Mouse (Mus musculus) erythroblast, embryonic 14.5 days (primary cell): Measurements from ENCODE around the gene Lrmda. TPM values are rescaled to one million over a fixed set of nuclear protein-coding genes. Genes with fewer than 3 reads are reported as not detected.

Experiments
- H3K27me3 ChIP-seq: 2 replicates; pipeline ENCODE4 v1.6.1; 2012; ENCODE audit warnings: inconsistent platforms; ENCODE audit not compliant: control insufficient read depth
- H3K36me3 ChIP-seq: 2 replicates; pipeline ENCODE4 v1.6.1; 2012; ENCODE audit warnings: mild to moderate bottlenecking, inconsistent platforms; ENCODE audit not compliant: control insufficient read depth
- H3K4me1 ChIP-seq: 2 replicates; pipeline ENCODE4 v1.6.1; 2012; ENCODE audit warnings: inconsistent platforms; ENCODE audit not compliant: control insufficient read depth
- H3K4me3 ChIP-seq: replicated peaks from 2 replicates; pipeline ENCODE3; 2012; ENCODE audit warnings: moderate library complexity, mild to moderate bottlenecking, inconsistent platforms
- H3K9me3 ChIP-seq: 2 replicates; pipeline ENCODE4 v1.6.1; 2012; ENCODE audit warnings: low read length, inconsistent platforms, mixed read lengths; ENCODE audit not compliant: control insufficient read depth
- GATA1 ChIP-seq: IDR thresholded peaks from 2 replicates; pipeline ENCODE4 v1.6.1; 2012; ENCODE audit warnings: low read length, inconsistent platforms, mixed read lengths
- TAL1 ChIP-seq: IDR thresholded peaks from 3 replicates; pipeline ENCODE4 v1.6.1; 2012; ENCODE audit warnings: low read length, inconsistent platforms, mixed read lengths
- polyA plus RNA-seq: library from polyadenylated mRNA; stranded (reverse); fragments of >175 nt; gene quantifications from 2 replicates; pipeline ENCODE4 v1.2.3, GENCODE M21; 2012

Lrmda gene
- polyA plus RNA-seq, 1 experiment = not detected

- H3K36me3 ChIP-seq = no peaks in the 10 kb centered on the region
- no peaks in the 10 kb centered on the region for H3K9me3 ChIP-seq
- TF ChIP-seq TAL1 (no peak), GATA1 (no peak)
- no peaks in the 10 kb centered on the region for H3K4me1 ChIP-seq
- H3K4me3 ChIP-seq = no peak overlapping the region
- H3K27me3 ChIP-seq = no peaks in the 10 kb centered on the region
Measured at GRCm38 (mm10) chr14:22335101-22335820, 315.7 kb downstream of the Lrmda start.

DNA sequence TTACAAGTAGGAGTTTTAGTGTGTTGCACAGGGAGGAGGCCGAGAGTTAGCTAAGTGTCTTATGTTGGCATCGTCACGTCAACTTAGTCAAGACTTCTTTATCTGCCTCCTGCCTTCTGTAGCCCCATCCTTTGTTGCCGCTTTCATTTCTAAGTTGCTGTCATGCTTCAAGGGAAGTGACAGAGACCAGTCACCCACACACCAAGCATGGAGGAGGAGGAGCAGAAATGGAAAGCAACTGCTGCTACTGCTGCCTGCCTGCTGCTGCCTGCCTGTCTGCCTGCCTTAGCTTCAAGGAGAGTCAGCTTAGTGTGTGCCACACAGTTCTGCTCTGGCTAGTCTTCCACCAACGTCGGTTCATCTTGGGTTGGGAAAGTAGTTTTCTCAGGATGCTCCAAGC lies 319.7 kb downstream of the Lrmda start:
- H3K4me1 ChIP-seq = no peaks in the 10 kb centered on the region
- no peaks in the 10 kb centered on the region for H3K27me3 ChIP-seq
- H3K4me3 ChIP-seq = no peak overlapping the region
- no peaks in the 10 kb centered on the region for H3K9me3 ChIP-seq
- TF ChIP-seq GATA1 = no peak
- TF ChIP-seq TAL1 = no peak
- H3K36me3 ChIP-seq = no peaks in the 10 kb centered on the region

DNA sequence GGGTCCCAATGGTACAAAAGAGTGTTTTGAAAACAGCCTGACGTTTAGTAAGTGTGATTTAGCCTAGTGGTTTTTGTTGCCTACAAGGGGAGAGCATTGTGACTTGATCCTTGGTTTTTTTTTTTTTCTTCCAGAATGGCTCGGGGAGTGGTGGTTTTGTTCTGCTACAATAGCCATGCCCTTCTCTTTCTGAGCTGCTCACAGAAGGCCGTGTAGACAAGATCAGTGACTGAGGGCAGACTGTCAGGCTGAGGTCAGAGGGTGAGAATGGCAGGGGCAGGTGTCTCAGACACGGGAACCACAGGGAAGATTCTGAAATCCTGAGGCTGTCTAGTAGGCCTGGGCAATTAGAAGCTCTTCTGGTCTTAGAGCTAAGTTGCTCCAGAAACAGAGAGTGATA lies 323.8 kb downstream of the Lrmda start:
- Histone ChIP-seq H3K4me3 (no peak overlapping the region), H3K27me3 (no peaks in the 10 kb centered on the region), H3K9me3 (no peaks in the 10 kb centered on the region), H3K36me3 (no peaks in the 10 kb centered on the region), H3K4me1 (no peaks in the 10 kb centered on the region)
- TF ChIP-seq TAL1 = no peak

DNA sequence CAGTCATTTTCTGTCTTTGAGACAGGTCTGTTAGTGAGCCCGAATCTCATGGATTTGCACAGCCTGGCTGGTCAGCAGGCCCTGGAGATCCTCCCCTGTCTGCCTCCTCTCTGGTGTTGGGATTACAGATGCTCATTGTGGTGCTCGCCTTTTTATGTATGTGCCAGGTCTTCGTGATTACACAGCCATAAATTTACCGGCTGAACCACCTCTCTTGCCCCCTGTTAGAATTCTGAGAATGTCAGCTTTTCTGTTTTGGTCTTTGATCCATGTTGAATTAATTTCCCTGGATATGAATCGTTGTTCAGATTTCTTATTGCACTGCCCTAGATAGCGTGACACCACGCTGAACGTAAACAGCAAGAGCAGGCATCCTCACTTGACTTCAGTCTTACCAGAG lies 325.7 kb downstream of the Lrmda start:
- Histone ChIP-seq H3K27me3 (no peaks in the 10 kb centered on the region), H3K4me3 (no peak overlapping the region), H3K9me3 (no peaks in the 10 kb centered on the region), H3K36me3 (no peaks in the 10 kb centered on the region), H3K4me1 (no peaks in the 10 kb centered on the region)
- TF ChIP-seq GATA1 = no peak
- no peak for TF ChIP-seq TAL1

DNA sequence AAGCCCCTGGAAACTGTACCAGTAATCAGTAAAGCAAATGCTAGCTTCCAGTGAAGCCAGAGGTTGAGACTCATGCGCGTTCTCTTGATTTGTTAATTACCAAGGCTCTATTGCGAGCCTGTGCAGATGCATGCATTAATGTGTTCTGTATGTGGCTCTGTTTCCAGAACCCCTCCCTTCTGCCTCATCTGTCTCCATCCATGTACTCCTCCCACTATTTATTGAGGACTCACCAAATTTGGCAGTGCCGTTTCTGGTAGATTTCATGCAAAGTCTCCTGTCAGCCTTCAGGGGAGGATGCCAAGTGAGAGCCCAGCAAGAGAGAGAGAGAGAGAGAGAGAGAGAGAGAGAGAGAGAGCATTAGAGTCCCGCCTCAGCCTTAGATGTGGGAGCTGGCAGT lies 334.1 kb downstream of the Lrmda start:
- Histone ChIP-seq H3K4me1 (no peaks in the 10 kb centered on the region), H3K9me3 (no peaks in the 10 kb centered on the region), H3K36me3 (no peaks in the 10 kb centered on the region), H3K27me3 (no peaks in the 10 kb centered on the region), H3K4me3 (no peak overlapping the region)
- TF ChIP-seq TAL1 (no peak), GATA1 (no peak)

DNA sequence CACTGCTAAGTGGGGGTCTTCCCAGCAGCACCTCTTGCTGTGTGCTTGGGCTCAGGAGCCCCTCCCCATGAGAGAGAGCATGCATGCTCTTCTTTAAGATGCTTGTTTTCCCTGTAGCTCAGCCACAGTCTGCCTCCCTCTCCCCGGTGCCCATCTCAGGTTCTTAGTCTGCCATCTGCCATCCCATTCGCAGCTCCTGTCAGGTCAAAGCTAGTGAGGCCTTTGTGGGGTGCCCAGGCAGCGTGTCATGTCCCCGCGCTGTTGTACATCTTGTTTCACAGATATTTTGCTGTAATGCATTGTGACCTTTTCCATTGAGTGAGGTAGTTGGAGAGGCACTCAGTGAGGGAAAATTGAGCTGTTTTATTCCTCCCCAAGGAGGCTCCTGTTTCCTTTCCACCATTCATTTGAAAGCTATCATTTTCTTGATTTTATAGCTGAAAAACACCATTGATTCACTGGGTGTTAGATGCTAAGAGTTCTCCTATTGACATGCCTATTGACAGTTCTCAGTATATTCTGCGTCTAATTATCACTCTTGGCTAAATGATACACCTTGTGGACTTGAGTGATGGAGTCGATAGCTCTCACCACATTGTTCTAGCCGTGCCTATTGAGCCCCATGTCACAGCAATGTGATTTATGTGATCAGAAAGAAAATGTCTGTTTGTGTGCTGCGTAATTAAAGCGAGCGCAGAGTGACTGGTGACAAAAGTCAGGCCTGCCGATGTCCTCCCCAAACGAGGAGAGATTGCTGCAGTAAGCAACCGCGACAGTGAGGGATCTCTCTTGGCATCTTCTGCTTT lies 335.5 kb downstream of the Lrmda start:
- no peaks in the 10 kb centered on the region for H3K36me3 ChIP-seq
- H3K4me3 ChIP-seq = no peak overlapping the region
- H3K9me3 ChIP-seq = no peaks in the 10 kb centered on the region
- H3K27me3 ChIP-seq = no peaks in the 10 kb centered on the region
- no peaks in the 10 kb centered on the region for H3K4me1 ChIP-seq
- TF ChIP-seq TAL1 = no peak
- TF ChIP-seq GATA1 = no peak

DNA sequence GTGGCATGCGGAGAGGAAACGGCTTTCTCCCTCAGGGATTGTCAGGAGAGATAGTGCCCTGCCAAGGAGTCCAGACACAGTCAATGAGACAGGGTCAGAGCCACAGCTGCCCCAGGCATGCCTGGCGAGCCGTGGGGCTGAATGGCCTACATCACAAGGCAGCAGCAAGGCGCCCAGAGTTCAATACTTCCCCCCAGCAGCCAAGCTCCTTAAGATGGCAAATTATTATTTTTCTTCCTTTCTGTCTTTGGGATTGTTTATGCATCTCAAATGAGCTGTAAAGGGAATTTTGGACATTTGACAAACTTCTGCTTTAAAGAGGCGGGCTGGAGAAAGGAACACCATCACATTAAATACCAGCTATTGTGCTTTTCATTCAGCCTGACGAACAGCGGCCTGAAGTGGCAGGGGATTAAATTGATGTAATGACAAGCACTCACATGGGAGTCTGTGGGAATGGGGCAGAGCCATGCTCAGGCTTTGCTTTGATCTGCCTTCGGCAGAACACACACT lies 338.5 kb downstream of the Lrmda start:
- H3K27me3 ChIP-seq = no peaks in the 10 kb centered on the region
- no peaks in the 10 kb centered on the region for H3K36me3 ChIP-seq
- no peaks in the 10 kb centered on the region for H3K4me1 ChIP-seq
- no peak for TF ChIP-seq TAL1
- no peak for TF ChIP-seq GATA1
- no peaks in the 10 kb centered on the region for H3K9me3 ChIP-seq
- no peak overlapping the region for H3K4me3 ChIP-seq

DNA sequence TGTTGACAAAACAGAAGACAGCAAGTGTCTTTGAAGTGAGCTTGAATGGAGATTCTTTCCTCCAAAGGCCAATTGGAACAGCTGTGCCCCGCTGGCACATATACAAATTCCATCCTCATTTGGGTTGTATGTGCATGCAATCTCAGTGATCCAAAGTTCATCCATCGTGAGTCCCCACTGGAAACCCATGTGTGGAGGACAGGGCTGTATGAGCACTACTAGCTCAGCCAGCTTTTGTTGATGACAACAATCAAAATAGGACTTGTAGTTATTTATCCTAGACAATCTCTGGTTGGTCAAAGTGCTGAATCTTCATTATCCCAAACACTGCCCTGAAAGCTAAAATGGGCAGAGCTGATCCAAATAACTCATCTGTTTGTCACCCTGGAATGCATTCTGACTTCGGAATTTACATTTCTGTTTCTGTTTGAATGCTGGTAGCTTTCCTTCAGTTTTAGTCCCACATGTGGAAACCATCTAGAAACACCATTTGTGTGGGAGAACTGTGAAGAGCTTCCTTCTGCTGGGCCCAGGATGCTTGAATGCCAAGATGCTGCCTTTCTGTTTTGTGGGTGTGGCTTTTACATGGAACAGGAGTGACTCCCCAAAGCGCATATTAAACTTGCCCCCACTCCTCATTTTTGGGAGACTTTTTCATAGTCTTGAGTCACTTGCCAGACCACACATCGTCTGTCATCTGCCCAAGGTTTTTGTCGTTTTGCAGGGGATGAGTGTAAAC lies 344.7 kb downstream of the Lrmda start:
- H3K27me3 ChIP-seq = no peaks in the 10 kb centered on the region
- H3K4me1 ChIP-seq = no peaks in the 10 kb centered on the region
- H3K9me3 ChIP-seq = no peaks in the 10 kb centered on the region
- TF ChIP-seq TAL1 (no peak), GATA1 (no peak)
- no peak overlapping the region for H3K4me3 ChIP-seq
- H3K36me3 ChIP-seq = no peaks in the 10 kb centered on the region
